Mouse (Mus musculus) kidney, adult 9 months (tissue): ENCODE measurements at regions not wholly inside any gene's neighbourhood (a gene's known extent, or its start where the extent isn't known, plus 50 kb on each side); places are given as distances from the start of the nearest gene placed in this dataset.
A peak's percentile ranks its signal among the peaks of the same experiment; 100 is the strongest.

Experiments
- DNase-seq: peaks from one replicate; pipeline ENCODE4 v3.0.0; 2022

DNA sequence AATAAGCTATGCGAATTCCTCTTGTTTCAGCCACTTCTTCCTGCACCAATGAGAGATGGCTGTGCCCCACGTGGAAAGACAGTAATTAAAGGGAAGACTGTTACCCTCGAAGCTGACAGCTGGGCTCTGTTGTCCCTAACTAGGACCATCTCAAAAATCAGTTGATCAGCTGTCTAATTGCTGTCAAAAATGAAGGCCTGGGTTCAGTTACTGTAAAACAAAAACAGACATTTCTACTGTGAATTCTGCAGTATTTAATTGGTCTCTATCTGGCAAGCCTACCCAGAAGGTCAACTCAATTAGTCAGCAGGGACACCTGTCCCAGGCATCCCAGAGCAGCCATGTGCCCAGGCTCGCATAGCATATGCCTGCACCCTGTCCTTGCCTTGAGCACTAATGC lies 385.8 kb upstream of the Zdhhc25 start:
- no peak for DNase-seq

GRCm38 (mm10) chr15:88229456-88229855 lies 370.6 kb upstream of the Zdhhc25 start:
- DNase-seq = no peak

- DNase-seq = no peak
These were observed 355.5 kb upstream of the Zdhhc25 start for GRCm38 (mm10) chr15:88244606-88245005.

- no peak for DNase-seq
These were observed 354.4 kb upstream of the Zdhhc25 start for GRCm38 (mm10) chr15:88245496-88246246.

DNA sequence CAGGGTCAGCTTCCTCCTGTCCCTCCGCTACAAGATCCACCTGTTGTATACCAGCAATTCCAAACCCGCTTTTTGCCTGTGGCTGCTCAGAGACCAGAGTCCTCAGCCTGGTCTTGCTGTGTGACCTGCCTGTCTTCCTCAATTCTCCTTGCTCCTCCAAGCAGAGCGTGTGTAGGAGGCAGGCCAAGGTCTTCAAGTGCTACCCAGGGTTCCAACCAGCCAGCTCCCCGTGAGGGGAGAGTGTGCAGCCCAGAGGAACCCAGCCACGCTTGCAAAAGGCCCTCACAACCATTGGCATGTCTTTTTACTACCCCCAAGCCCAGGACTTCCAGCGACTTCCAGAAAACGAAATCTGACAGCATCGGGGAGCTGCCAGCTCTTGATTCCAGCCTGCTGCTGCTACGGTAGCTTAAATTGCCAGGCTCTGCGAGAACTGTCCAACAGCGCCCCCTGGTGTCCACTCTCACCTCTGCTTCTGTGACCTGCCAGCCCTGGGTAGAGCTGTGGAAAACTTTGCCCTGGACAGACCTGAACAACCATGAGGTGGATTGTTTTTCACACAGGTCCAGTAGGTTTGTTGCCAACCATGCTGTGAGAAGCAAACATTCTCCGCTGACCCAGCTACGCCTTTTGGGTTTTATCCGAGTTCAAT lies 352.0 kb upstream of the Zdhhc25 start:
- DNase-seq = peak; percentile 88

GRCm38 (mm10) chr15:88288051-88288450 lies 312.1 kb upstream of the Zdhhc25 start:
- no peak for DNase-seq

GRCm38 (mm10) chr15:88288696-88289095 lies 311.4 kb upstream of the Zdhhc25 start:
- DNase-seq = no peak

GRCm38 (mm10) chr15:88290740-88291363 lies 309.2 kb upstream of the Zdhhc25 start:
- no peak for DNase-seq

DNA sequence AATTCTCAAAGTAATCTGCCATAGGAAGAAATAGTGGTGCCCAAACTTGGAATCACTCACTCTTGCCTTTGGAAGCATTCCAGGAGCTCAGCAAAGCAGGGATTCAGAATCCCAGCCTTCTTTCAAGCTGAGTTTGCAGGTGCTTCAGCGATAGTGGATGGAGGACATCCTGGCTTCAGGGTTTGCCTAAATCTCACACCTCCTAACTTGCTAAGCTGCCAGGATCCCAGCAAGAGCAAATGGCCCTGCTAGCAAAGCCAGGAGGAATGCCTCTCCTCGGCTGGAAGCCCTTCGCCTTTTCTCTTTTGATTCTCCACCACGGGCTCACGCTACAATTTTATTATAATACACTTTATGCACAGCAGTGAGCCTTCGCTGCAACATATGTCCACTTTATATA lies 301.0 kb upstream of the Zdhhc25 start:
- no peak for DNase-seq

- no peak for DNase-seq
These were observed 288.9 kb upstream of the Zdhhc25 start for GRCm38 (mm10) chr15:88311158-88311557.

- DNase-seq = no peak
These were observed 285.2 kb upstream of the Zdhhc25 start for GRCm38 (mm10) chr15:88314810-88315459.

GRCm38 (mm10) chr15:88318048-88318447 lies 282.1 kb upstream of the Zdhhc25 start:
- no peak for DNase-seq

GRCm38 (mm10) chr15:88319527-88319926 lies 280.6 kb upstream of the Zdhhc25 start:
- peak; percentile 13 for DNase-seq

DNA sequence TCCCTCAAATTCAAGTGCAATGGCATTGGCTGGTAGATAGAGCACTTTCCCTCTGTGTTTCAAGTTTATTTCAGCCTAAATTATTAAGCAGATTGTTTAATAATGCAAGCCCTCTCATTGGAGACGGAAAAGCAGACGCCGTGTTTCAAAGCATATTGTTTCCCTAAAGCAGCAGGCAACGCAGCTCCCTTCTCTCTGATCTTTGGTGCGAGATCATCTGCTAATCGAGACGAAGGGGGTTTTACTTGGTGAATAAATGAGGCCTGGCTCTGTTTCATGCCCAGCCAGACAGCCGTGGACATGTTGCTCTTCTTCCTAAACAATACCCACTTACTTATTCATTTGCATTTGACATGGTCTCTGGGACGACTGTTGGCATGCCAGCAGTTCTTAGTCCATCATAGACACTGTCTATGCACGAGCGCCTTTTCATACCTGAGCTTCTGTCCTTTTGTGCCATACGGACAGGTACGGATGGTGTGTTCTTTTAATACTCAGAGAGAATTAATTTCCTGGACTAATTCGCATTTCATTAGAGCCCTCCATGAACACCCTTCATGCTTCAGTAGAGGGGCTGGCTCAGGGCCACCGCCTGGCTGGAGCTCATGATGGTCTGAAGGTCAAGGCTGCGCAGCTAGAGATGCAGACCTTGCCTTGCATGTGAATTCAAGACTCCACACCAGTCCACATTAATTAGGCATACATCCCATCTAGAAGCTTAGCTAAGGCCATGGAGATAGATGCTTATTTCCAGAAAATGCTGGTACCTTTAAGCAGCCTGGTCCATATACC lies 276.3 kb upstream of the Zdhhc25 start:
- peak; percentile 4 for DNase-seq

GRCm38 (mm10) chr15:88325108-88325507 lies 275.0 kb upstream of the Zdhhc25 start:
- DNase-seq = no peak

DNA sequence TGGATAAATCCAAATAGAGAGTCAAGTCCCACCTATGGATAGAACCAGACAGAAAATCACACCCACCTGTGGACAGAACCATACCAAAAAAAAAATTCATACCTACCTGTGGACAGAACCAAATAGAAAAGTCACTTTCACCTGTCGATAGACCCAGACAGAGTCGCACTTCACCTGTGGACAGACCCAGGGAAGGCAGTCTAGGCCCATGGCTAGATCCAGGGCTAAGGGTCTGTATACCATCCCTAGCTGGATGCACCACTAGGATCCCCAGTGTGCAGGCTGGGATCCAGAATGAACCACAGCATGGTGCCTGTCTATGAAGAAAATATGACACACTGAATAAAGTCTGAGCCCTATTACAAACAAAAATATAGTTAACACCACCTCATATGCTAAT lies 246.9 kb upstream of the Zdhhc25 start:
- DNase-seq = no peak

GRCm38 (mm10) chr15:88360375-88361035 lies 239.6 kb upstream of the Zdhhc25 start:
- no peak for DNase-seq

GRCm38 (mm10) chr15:88361351-88361750 lies 238.8 kb upstream of the Zdhhc25 start:
- DNase-seq = no peak

DNA sequence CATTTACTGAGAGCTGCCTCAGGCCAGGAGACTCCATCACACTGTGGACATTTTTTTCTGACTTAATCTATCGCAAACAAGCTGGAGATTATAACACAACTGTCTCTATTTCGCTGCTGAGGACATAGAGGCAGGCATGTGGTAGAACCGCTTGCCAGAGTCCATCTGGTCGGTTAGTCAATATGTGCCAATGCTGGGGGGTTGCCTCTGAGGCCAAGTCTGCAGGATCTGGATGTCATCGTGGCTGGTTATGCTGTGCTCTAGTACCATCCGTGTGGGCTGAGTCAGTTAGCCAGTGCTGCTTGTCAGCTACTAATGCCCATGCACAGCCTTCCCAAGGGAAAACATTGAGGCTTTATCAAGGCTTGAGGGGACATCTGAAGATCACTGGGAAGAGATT lies 237.1 kb upstream of the Zdhhc25 start:
- no peak for DNase-seq

DNA sequence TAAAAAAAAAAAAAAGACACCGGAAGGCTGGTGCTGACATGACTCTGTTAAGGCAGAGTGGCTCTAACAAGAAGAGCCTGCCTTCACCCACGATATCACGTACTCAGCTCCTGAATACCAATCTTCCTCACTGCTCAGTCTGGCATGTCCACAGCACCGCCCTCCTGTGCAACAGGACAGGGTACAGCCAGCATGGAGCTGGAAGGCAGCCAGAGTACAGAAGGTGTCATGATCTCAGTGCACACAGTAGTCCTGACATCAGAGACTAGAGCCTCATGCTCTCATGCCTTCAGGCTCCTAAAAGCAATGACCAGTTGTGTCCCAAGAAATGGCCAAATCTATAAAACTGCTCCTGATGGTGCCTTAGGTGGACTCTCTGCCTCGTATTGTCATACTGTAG lies 229.7 kb upstream of the Zdhhc25 start:
- peak; percentile 30 for DNase-seq

GRCm38 (mm10) chr15:88372039-88372438 lies 228.1 kb upstream of the Zdhhc25 start:
- no peak for DNase-seq

DNA sequence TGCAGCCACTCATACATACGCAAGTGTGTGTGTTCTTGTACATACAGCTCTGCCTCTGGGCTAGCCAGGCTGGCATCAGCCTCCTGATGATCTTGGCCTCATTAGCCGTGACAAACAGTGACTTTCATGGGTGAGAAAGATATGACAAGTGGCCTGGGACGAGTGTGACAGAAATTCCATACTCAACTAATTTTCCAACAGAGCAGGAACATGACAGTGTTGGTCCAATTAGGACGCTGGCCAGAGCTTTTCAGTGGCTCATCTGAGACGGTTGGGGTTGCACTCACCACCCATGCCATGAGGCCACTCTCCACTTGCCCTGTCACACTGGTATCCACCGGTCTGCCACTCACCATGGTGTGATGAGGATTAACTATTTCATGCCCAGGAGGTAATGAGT lies 226.2 kb upstream of the Zdhhc25 start:
- no peak for DNase-seq
